Mouse (Mus musculus): ENCODE results near the gene Rgs9bp. TPM values are rescaled to one million over a fixed set of nuclear protein-coding genes. Genes with fewer than 3 reads are reported as not detected.
A peak's percentile ranks its signal among the peaks of the same experiment; 100 is the strongest.

Rgs9bp gene
- under 1 TPM; 0.25 to 0.45 (median 0.29) TPM for total RNA-seq (2022)

GRCm38 (mm10) chr7:35585191-35586054 is at the start of gene Rgs9bp:
Rgs9bp (minus strand) TSS chr7:35585582.
- no peak for DNase-seq (ENCODE audit: low spot score in 2 of 2)

DNA sequence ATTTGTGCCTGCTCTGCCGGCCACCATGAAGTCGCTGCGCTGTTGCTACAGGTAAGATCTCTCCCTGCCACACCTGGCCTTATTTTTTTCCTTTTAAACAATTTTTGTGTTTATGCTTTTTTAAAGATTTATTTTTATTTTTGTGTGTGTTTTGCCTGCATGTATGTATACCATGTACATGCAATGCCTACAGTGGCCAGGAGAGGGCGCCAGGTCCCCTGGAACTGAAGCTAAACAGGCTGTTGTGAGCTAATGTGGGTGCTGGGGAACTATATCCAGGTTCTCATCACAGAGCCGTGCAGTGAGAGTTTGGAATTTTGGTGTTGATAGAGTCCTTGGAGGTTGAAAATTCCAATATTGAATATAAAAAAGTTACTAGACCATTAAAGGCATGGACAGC is 43.1 kb upstream of the Rgs9bp start:
- no peak for DNase-seq (ENCODE audit: low spot score in 2 of 2)

- DNase-seq (ENCODE audit: low spot score in 2 of 2), result no peak
Observed at GRCm38 (mm10) chr7:35627371-35627770, 42.0 kb upstream of the Rgs9bp start.

DNA sequence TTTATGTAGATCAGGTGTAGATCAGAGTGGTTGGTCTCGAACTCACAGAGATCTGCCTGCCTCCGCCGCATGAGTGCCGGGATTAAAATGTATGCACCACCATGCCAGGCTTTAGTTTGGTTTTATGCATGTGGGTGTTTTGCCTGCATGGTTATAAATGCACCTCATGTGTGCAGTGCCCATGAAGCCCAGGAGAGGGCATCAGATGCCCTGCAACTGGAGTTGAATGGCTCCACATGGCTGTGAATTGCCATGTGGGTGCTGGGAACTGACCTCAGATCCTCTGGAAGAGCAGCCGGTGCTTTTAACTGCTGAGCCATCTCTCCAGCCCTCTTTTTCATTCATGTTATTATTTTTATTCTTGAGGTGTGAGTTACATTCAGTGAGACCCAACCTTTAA is 40.7 kb upstream of the Rgs9bp start:
- no peak for DNase-seq (ENCODE audit: low spot score in 2 of 2)

- no peak for DNase-seq (ENCODE audit: low spot score in 2 of 2)
Observed at GRCm38 (mm10) chr7:35622626-35623025, 37.2 kb upstream of the Rgs9bp start.

- DNase-seq (ENCODE audit: low spot score in 2 of 2), result no peak
Observed at GRCm38 (mm10) chr7:35617513-35617912, 32.1 kb upstream of the Rgs9bp start.

- no peak for DNase-seq (ENCODE audit: low spot score in 2 of 2)
Observed at GRCm38 (mm10) chr7:35609245-35609644, 23.9 kb upstream of the Rgs9bp start.

DNA sequence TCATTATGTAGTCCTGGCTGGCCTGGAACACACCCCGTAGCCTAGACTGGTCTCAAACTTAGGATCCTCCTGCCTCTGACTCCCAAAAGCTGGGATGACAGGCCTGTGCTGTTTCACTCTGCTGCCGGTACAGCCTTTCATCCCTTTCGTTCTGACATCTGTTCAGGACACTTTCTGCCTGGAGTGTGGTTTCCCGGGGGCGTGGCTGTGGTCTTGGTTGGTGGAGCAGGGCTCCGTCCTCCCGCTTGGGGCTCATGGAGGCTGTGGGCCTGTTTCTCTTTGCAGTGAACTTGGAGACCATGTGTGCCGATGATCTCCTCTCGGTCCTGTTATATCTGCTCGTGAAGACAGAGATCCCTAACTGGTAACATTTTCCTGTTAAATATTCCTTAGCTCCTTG is 21.4 kb upstream of the Rgs9bp start:
- no peak for DNase-seq (ENCODE audit: low spot score in 2 of 2)

DNA sequence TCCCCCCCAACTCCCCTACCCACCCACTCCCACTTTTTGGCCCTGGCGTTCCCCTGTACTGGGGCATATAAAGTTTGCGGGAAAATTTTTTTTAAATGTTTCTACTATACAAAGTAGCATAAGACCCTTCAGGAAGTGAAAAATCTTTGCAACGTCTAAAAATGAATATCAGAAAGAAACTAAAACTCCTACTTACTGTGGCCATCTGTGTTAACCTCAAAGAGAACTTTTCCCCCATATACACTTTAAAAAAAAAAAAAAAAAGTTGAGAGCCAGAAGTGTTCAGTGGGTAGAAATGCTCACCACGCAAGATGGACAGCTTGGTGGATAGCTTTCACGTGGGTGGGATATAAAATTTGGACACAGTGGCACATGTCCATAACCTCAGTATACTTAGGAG is 17.4 kb upstream of the Rgs9bp start:
- no peak for DNase-seq (ENCODE audit: low spot score in 2 of 2)

GRCm38 (mm10) chr7:35601106-35601505 is 15.7 kb upstream of the Rgs9bp start:
- DNase-seq (ENCODE audit: low spot score in 2 of 2), result no peak

DNA sequence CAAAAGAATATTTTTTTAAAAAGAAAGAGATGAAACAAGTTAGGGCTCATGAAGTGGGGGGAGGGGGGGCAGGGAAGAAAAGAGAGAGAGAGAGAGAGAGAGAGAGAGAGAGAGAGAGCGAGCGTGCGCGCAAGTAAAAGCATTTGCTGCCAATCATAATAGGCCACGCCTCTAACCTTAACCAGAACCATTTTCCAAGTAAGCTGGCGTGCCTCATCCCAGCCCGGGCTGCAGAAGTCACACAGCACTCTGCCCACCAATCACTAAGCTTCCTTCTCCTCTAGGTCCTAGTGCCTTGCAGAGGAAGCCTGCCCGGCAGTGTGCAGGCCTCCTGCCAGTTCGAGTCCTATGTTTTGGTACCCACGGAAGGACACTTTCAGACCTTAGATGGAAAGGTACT is 14.6 kb upstream of the Rgs9bp start:
- DNase-seq (ENCODE audit: low spot score in 2 of 2), result no peak

GRCm38 (mm10) chr7:35599492-35599891 is 14.1 kb upstream of the Rgs9bp start:
- no peak for DNase-seq (ENCODE audit: low spot score in 2 of 2)

- DNase-seq (ENCODE audit: low spot score in 2 of 2), result no peak
Observed at GRCm38 (mm10) chr7:35594311-35594710, 8.9 kb upstream of the Rgs9bp start.

- DNase-seq (ENCODE audit: low spot score in 2 of 2), result no peak
Observed at GRCm38 (mm10) chr7:35590731-35591191, 5.4 kb upstream of the Rgs9bp start.

GRCm38 (mm10) chr7:35589485-35589884 is 4.1 kb upstream of the Rgs9bp start:
- no peak for DNase-seq (ENCODE audit: low spot score in 2 of 2)

DNA sequence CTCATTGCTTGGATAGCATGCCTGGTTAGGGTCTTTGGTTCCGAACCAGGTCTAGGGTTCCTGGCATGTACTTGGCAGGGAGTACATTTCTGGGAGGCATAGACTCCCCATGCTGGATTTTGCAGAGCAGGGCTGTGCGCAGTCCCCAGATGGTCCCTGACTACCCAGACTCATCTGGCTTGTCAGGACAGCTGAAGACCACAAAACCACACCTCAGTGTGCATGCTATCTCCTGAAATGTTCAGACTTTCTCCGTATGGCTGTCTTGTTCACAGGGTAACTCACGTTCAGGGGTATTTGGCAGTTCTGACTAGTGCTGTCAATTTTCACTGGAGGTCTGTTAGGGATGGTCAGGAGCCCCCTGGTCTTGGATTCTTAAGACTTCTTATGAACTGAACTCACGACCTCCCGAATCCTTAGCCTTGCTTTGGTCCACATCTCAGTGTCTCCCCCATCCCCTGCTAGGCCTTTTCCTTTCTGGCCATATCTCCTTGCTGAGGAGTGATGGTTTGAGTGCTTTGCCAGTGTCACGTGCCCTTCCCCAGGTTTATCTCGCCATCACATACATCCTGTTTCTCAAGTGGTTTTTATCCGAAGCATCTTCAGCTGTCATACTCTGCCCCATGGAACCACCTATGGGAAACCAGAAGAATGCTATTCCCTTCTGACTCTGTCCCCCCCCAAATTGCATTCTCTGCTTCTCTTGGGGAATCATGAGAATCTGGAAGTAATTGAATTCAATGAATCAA is 3.5 kb upstream of the Rgs9bp start:
- no peak for DNase-seq (ENCODE audit: low spot score in 2 of 2)

GRCm38 (mm10) chr7:35587728-35588127 is 2.3 kb upstream of the Rgs9bp start:
- DNase-seq (ENCODE audit: low spot score in 2 of 2), result no peak

DNA sequence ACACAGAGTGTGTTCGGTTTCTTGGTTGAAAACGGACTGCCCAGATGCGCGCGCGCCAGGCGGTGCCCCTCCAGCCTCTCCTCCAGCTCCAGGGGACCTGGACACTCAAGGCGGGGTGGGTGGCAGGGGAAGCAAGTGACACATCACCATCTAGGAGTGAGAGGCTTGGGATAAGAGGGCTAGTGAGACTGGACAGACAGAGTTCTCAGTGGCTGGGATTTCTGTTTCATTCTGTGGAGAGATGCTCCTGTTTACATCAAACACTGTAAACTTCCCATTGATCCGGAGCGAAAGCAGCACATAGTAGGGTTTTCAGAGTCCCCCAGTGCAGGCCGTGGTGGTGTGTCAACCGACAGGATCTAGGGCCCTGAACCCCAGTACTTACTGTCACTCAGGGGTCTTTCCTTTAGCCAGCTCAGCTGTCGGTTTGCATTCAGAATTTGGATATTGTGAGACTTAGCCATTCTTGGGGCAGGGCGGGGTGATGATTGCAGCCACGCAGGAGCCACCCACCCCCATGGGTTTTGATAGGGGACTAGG is 1.6 kb upstream of the Rgs9bp start:
- no peak for DNase-seq (ENCODE audit: low spot score in 2 of 2)

GRCm38 (mm10) chr7:35586055-35586905 is 898 bp upstream of the Rgs9bp start, which contains the start of gene Ankrd27:
Ankrd27 (plus strand) TSS chr7:35586244.
- DNase-seq (ENCODE audit: low spot score in 2 of 2), result peak; percentile 95 to 96

GRCm38 (mm10) chr7:35584786-35585190 is 594 bp downstream of the Rgs9bp start:
- no peak for DNase-seq (ENCODE audit: low spot score in 2 of 2)
